Mouse (Mus musculus): Measurements from ENCODE around the gene Cth.

- no peak for TF ChIP-seq EP300 (IDR thresholded peaks at IDR 0.05; ENCODE audit: insufficient read depth, low read depth, low read length)
- no peak for TF ChIP-seq CTCF (IDR thresholded peaks at IDR 0.05)
Observed at GRCm38 (mm10) chr3:157880983-157881382, 43.9 kb downstream of the Cth start.

Measured in heart, adult 2 months (tissue).